Mouse (Mus musculus): ENCODE measurements at regions not wholly inside any gene's neighbourhood (a gene's known extent, or its start where the extent isn't known, plus 50 kb on each side); places are given as distances from the start of the nearest gene placed in this dataset.

- no peak overlapping the region for H3K4me3 ChIP-seq
- H3K36me3 ChIP-seq: no peaks in the 10 kb centered on the region
- no peak overlapping the region for H3K4me2 ChIP-seq
- no peak overlapping the region for H3K9ac ChIP-seq
- H3K27me3 ChIP-seq: no peaks in the 10 kb centered on the region
- no peak overlapping the region for H3K27ac ChIP-seq
- no peak for ATAC-seq (ENCODE audit: low FRiP score)
- no peaks in the 10 kb centered on the region for H3K9me3 ChIP-seq
- no peaks in the 10 kb centered on the region for H3K4me1 ChIP-seq (replicated peaks)
These were observed 144.3 kb downstream of the Slc5a7 start for GRCm38 (mm10) chr17:54154536-54154935.
